8 mouse cellular contexts compared by ENCODE assay signal in the genomic region with DNA sequence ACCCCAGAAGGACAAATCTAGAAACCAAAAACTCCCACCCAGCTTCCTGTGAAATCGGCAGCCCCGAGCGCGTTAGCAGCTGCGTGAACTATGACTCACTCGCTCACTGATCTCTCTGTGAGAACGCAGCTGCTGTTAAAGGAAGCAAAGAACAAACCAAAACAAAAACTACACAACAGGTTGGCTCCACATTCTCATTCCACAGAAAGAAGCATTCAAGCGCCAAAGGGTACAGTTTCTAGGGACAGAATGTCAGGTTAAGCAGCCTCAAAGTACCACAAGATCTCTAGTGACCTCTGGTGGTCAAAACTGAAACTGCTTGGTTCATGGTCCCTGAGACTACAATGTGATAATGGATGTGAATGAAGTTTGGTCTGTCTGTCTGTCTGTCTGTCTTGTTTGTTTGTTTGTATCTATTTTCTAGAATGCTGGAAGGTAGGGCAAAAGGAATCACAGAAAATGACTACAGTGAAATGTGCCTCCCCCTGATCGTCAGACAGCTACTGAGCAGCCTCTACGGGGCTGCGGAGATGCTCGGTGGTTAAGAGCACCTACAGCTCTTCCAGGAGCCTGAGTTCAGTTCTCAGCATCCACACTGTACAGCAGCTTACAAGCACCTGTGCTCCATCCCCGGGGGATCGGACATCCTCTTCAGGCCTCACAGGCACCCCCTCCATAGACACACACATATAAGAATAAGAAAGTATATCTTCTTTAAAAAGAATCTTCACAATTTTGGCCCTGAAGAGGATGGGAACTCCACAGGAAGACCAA. TPM values are rescaled to one million over a fixed set of nuclear protein-coding genes. Genes with fewer than 3 reads are reported as not detected.
DNase-seq lines count a peak whose midpoint lies in the region; ATAC-seq and TF ChIP-seq lines count a peak whose summit lies in the region.

No protein-coding gene starts in this region.

- H3K36me3 ChIP-seq in forebrain, embryonic 15.5 days = no peaks in the 10 kb centered on the region
- H3K36me3 ChIP-seq in hindbrain, embryonic 12.5 days = no peaks in the 10 kb centered on the region
- no peaks in the 10 kb centered on the region for H3K36me3 ChIP-seq in lung, embryonic 15.5 days

- TF ChIP-seq CTCF in Patski (IDR thresholded peaks at IDR 0.05) = peak; percentile 86
- no peak for TF ChIP-seq CTCF in olfactory bulb, adult 2 months (IDR thresholded peaks at IDR 0.05; ENCODE audit: insufficient read depth, low read depth, low read length)

- H3K4me2 ChIP-seq in forebrain, embryonic 15.5 days (replicated peaks) = peak overlapping the region; percentile 21; the same call in 1 of the 2 replicates
- H3K4me2 ChIP-seq in hindbrain, embryonic 12.5 days (replicated peaks) = peak overlapping the region; percentile 38
- H3K4me2 ChIP-seq in lung, embryonic 15.5 days = peak overlapping the region; percentile 53

- peak overlapping the region; percentile 4; the same call in 1 of the 2 replicates for H3K4me3 ChIP-seq in forebrain, embryonic 15.5 days
- 0 out of 2 replicates have a peak overlapping the region, but pooled peaks have one; percentile 16 for H3K4me3 ChIP-seq in hindbrain, embryonic 12.5 days
- H3K4me3 ChIP-seq in lung, embryonic 15.5 days = peak overlapping the region; percentile 31
- peak overlapping the region; percentile 34 for H3K4me3 ChIP-seq in olfactory bulb, adult 2 months (ENCODE audit: insufficient read depth, low read depth, low read length)

- H3K9ac ChIP-seq in forebrain, embryonic 15.5 days (replicated peaks) = no peak overlapping the region
- no peak overlapping the region for H3K9ac ChIP-seq in hindbrain, embryonic 12.5 days
- no peak overlapping the region for H3K9ac ChIP-seq in lung, embryonic 15.5 days

- no peak for TF ChIP-seq POLR2A in olfactory bulb, adult 2 months (IDR thresholded peaks at IDR 0.05; ENCODE audit: insufficient read depth, low read depth, low read length)

- no peaks in the 10 kb centered on the region for H3K4me1 ChIP-seq in forebrain, embryonic 15.5 days
- peaks cover 5% of the 10 kb centered on the region; the same call in 1 of the 2 replicates for H3K4me1 ChIP-seq in hindbrain, embryonic 12.5 days
- H3K4me1 ChIP-seq in lung, embryonic 15.5 days = peaks cover 19% of the 10 kb centered on the region; the same call in 1 of the 2 replicates
- H3K4me1 ChIP-seq in olfactory bulb, adult 2 months (ENCODE audit: control insufficient read depth, insufficient read depth, low read length) = peaks cover 3% of the 10 kb centered on the region; the same call in 1 of the 2 replicates

- in situ Hi-C loops in Patski (cut with MboI; ENCODE audit: low pct_unique_long_range_greater_than_20kb) = loop anchor here (5.0 kb wide), 2 partner anchors 330 to 465 kb away; no protein-coding TSS in a partner anchor

- DNase-seq in Patski (ENCODE audit: low read depth, low spot score) = peak; percentile 38
- DNase-seq in cerebellum, adult 18-20 months = peak; percentile 73 to 81
- peak; percentile 76 for DNase-seq in layer of hippocampus, adult 9-11 months
- peak; percentile 73 for DNase-seq in thymus, postnatal 14 days

- CTCF ChIA-PET in Patski (lab: Charles Lee) = interaction anchor here (0.7 to 2.7 kb wide), 11 partner anchors 8 to 464 kb away, joined by 3 to 20 read pairs (median 3); partner anchors contain the start of gene Reps1

- no peak for ATAC-seq in Patski
- ATAC-seq in forebrain, embryonic 15.5 days (replicated peaks) = peak; percentile 78
- ATAC-seq in hindbrain, embryonic 12.5 days (ENCODE audit: low FRiP score) = 0 out of 2 replicates have a peak, but pooled peaks have one; percentile 55
- ATAC-seq in lung, embryonic 15.5 days (ENCODE audit: borderline replicate concordance, extremely low read depth, low FRiP score, low TSS enrichment) = no peak

- H3K9me3 ChIP-seq in forebrain, embryonic 15.5 days = no peaks in the 10 kb centered on the region
- H3K9me3 ChIP-seq in hindbrain, embryonic 12.5 days (replicated peaks) = no peaks in the 10 kb centered on the region
- H3K9me3 ChIP-seq in lung, embryonic 15.5 days = no peaks in the 10 kb centered on the region

- no peak overlapping the region for H3K27ac ChIP-seq in forebrain, embryonic 15.5 days (replicated peaks)
- no peak overlapping the region for H3K27ac ChIP-seq in hindbrain, embryonic 12.5 days
- H3K27ac ChIP-seq in lung, embryonic 15.5 days = no peak overlapping the region
- no peak overlapping the region for H3K27ac ChIP-seq in olfactory bulb, adult 2 months (ENCODE audit: insufficient read depth, low read depth, low read length)

- POLR2A ChIA-PET in Patski (lab: Charles Lee) = interaction anchor here (1.7 kb wide), 1 partner anchor 141 kb away, joined by 8 read pairs; the partner anchor contains the start of gene Reps1

- H3K27me3 ChIP-seq in Patski = no peaks in the 10 kb centered on the region
- H3K27me3 ChIP-seq in forebrain, embryonic 15.5 days = no peaks in the 10 kb centered on the region
- H3K27me3 ChIP-seq in hindbrain, embryonic 12.5 days = no peaks in the 10 kb centered on the region
- no peaks in the 10 kb centered on the region for H3K27me3 ChIP-seq in lung, embryonic 15.5 days

- 53% methylated on average over 14 of the region's 14 CpGs for WGBS in forebrain, embryonic 15.5 days
- WGBS in hindbrain, embryonic 12.5 days = 58% methylated on average over 14 of the region's 14 CpGs
- 46% methylated on average over 14 of the region's 14 CpGs for WGBS in lung, embryonic 15.5 days
- 34% methylated on average over 14 of the region's 14 CpGs for WGBS in olfactory bulb, adult 2 months

RNA-seq across cellular contexts. Expression of gene Ect2l, which starts 13.3 kb away (rescaled TPM):
- polyA plus RNA-seq in Patski (2021) = not detected
- polyA plus RNA-seq in forebrain, embryonic 15.5 days (2015; fragmentation: Nextera tagmentation; extraction: Ambion mirVana) = 0.20 TPM in 2 replicates
- polyA plus RNA-seq in hindbrain, embryonic 12.5 days (2016; fragmentation: Nextera tagmentation; extraction: Ambion mirVana) = 0.23 and 0.48 TPM in 2 replicates
- 0.39 and 0.55 TPM in 2 replicates for polyA plus RNA-seq in lung, embryonic 15.5 days (2015; fragmentation: Nextera tagmentation; extraction: Ambion mirVana)
- polyA plus RNA-seq in olfactory bulb, adult 2 months (2012; ENCODE audit: insufficient read depth, insufficient read length, low replicate concordance, missing spikeins) = not detected in 2 replicates

RNA-seq across cellular contexts. Expression of gene Ccdc28a, which starts 37.4 kb away (rescaled TPM):
- polyA plus RNA-seq in Patski (2021) = 25.0 TPM
- 8.5 and 9.3 TPM in 2 replicates for polyA plus RNA-seq in forebrain, embryonic 15.5 days (2015; fragmentation: Nextera tagmentation; extraction: Ambion mirVana)
- 7.3 and 8.2 TPM in 2 replicates for polyA plus RNA-seq in hindbrain, embryonic 12.5 days (2016; fragmentation: Nextera tagmentation; extraction: Ambion mirVana)
- 9.7 and 10.2 TPM in 2 replicates for polyA plus RNA-seq in lung, embryonic 15.5 days (2015; fragmentation: Nextera tagmentation; extraction: Ambion mirVana)
- polyA plus RNA-seq in olfactory bulb, adult 2 months (2012; ENCODE audit: insufficient read depth, insufficient read length, low replicate concordance, missing spikeins) = not detected in 2 replicates

Comparison
In these comparisons a context has a peak if more than half of its experiments do, and no peak if none do; other contexts are left out.
1. ATAC-seq: peak in forebrain, embryonic 15.5 days (single experiment) and hindbrain, embryonic 12.5 days (single experiment); none in Patski (single experiment) and lung, embryonic 15.5 days (single experiment).
2. Peak in every context shown above with its lines, with median percentiles within 50 percentile points of each other: DNase-seq, H3K4me2 ChIP-seq and H3K4me3 ChIP-seq.